Mouse (Mus musculus) brain, embryonic 14.5 days (tissue): ENCODE results near the gene Rtn4r.

ENCODE experiments used
- CTCF ChIP-seq: fragments of 200-500 bp; IDR thresholded peaks from 2 replicates; pipeline ENCODE4 v1.5.1; 2012; ENCODE audit warnings: inconsistent platforms, mild to moderate bottlenecking, moderate library complexity, borderline replicate concordance; ENCODE audit not compliant: insufficient read depth, insufficient read length; ENCODE audit errors: extremely low read depth
- POLR2A ChIP-seq: fragments of 200-500 bp; IDR thresholded peaks from 2 replicates; pipeline ENCODE4 v1.6.1; 2012; ENCODE audit warnings: mild to moderate bottlenecking, inconsistent platforms, borderline replicate concordance; ENCODE audit not compliant: poor library complexity, insufficient read depth, insufficient read length, severe bottlenecking; ENCODE audit errors: extremely low read depth

GRCm38 (mm10) chr16:18125131-18125530 is 2.3 kb upstream of the Rtn4r start:
- TF ChIP-seq POLR2A (no peak), CTCF (no peak)
